Mouse (Mus musculus): ENCODE measurements at regions not wholly inside any gene's neighbourhood (a gene's known extent, or its start where the extent isn't known, plus 50 kb on each side); places are given as distances from the start of the nearest gene placed in this dataset.

DNA sequence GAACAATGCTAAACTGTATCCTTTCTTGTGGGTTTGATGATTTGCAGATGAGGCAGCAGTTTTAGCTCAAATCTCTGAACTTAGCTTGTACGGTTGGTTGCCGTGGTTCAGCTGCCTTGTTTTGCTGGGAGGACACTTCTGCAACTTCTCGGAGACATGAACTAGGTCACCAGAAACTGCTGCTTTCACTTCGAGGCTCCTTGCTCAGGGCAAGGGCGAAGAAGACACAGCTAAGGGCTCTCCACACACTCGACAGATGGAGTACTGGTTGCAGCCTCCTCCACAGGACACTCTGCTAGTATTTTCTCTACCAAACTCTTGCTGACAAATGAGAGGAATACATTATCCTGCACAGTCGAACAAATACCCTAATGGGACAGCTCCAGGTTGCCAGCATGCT is 94.9 kb upstream of the Ado start:
- no peak overlapping the region for H3K27ac ChIP-seq (ENCODE audit: insufficient read depth, low read depth, low read length)
- TF ChIP-seq POLR2A (IDR thresholded peaks at IDR 0.05; ENCODE audit: low read depth, low read length): no peak
- no peak for TF ChIP-seq CTCF (IDR thresholded peaks at IDR 0.05; ENCODE audit: extremely low read depth, insufficient read length, insufficient replicate concordance, low read depth, low read length)
- no peaks in the 10 kb centered on the region for H3K27me3 ChIP-seq (ENCODE audit: control insufficient read depth, insufficient read depth, low read length)
- H3K4me3 ChIP-seq (ENCODE audit: low read depth, low read length): no peak overlapping the region
- WGBS: 42% methylated on average over 7 of the region's 7 CpGs
- no peaks in the 10 kb centered on the region for H3K36me3 ChIP-seq (ENCODE audit: control insufficient read depth, insufficient read depth, low read length)
- H3K4me1 ChIP-seq (ENCODE audit: control insufficient read depth, insufficient read depth, insufficient read length, low read length): no peaks in the 10 kb centered on the region

GRCm38 (mm10) chr10:67637339-67637738 is 88.6 kb upstream of the Ado start:
- Histone ChIP-seq H3K4me1 (ENCODE audit: control insufficient read depth, insufficient read depth, insufficient read length, low read length) (no peaks in the 10 kb centered on the region), H3K27me3 (ENCODE audit: control insufficient read depth, insufficient read depth, low read length) (no peaks in the 10 kb centered on the region), H3K4me3 (ENCODE audit: low read depth, low read length) (no peak overlapping the region), H3K36me3 (ENCODE audit: control insufficient read depth, insufficient read depth, low read length) (no peaks in the 10 kb centered on the region), H3K27ac (ENCODE audit: insufficient read depth, low read depth, low read length) (no peak overlapping the region)
- WGBS: 55% methylated on average over 5 of the region's 5 CpGs
- TF ChIP-seq POLR2A (IDR thresholded peaks at IDR 0.05; ENCODE audit: low read depth, low read length) (no peak), CTCF (IDR thresholded peaks at IDR 0.05; ENCODE audit: extremely low read depth, insufficient read length, insufficient replicate concordance, low read depth, low read length) (peak; percentile 14; the same call in 1 of the 2 replicates)

- no peaks in the 10 kb centered on the region for H3K36me3 ChIP-seq (ENCODE audit: control insufficient read depth, insufficient read depth, low read length)
- WGBS: 7% methylated on average over 13 of the region's 13 CpGs
- TF ChIP-seq CTCF (IDR thresholded peaks at IDR 0.05; ENCODE audit: extremely low read depth, insufficient read length, insufficient replicate concordance, low read depth, low read length) (no peak), POLR2A (IDR thresholded peaks at IDR 0.05; ENCODE audit: low read depth, low read length) (no peak)
- no peaks in the 10 kb centered on the region for H3K4me1 ChIP-seq (ENCODE audit: control insufficient read depth, insufficient read depth, insufficient read length, low read length)
- no peak overlapping the region for H3K27ac ChIP-seq (ENCODE audit: insufficient read depth, low read depth, low read length)
- no peak overlapping the region for H3K4me3 ChIP-seq (ENCODE audit: low read depth, low read length)
- no peaks in the 10 kb centered on the region for H3K27me3 ChIP-seq (ENCODE audit: control insufficient read depth, insufficient read depth, low read length)
Measured at GRCm38 (mm10) chr10:67636569-67636968, 87.8 kb upstream of the Ado start.

GRCm38 (mm10) chr10:67634795-67635194 is 86.0 kb upstream of the Ado start:
- TF ChIP-seq CTCF (IDR thresholded peaks at IDR 0.05; ENCODE audit: extremely low read depth, insufficient read length, insufficient replicate concordance, low read depth, low read length) (no peak), POLR2A (IDR thresholded peaks at IDR 0.05; ENCODE audit: low read depth, low read length) (no peak)
- Histone ChIP-seq H3K27me3 (ENCODE audit: control insufficient read depth, insufficient read depth, low read length) (no peaks in the 10 kb centered on the region), H3K4me3 (ENCODE audit: low read depth, low read length) (no peak overlapping the region), H3K4me1 (ENCODE audit: control insufficient read depth, insufficient read depth, insufficient read length, low read length) (no peaks in the 10 kb centered on the region), H3K27ac (ENCODE audit: insufficient read depth, low read depth, low read length) (no peak overlapping the region), H3K36me3 (ENCODE audit: control insufficient read depth, insufficient read depth, low read length) (no peaks in the 10 kb centered on the region)
- 72% methylated on average over 4 of the region's 4 CpGs for WGBS

GRCm38 (mm10) chr10:67633063-67633462 is 84.3 kb upstream of the Ado start:
- 91% methylated on average over 7 of the region's 7 CpGs for WGBS
- H3K27me3 ChIP-seq (ENCODE audit: control insufficient read depth, insufficient read depth, low read length): no peaks in the 10 kb centered on the region
- TF ChIP-seq CTCF (IDR thresholded peaks at IDR 0.05; ENCODE audit: extremely low read depth, insufficient read length, insufficient replicate concordance, low read depth, low read length): no peak
- no peak for TF ChIP-seq POLR2A (IDR thresholded peaks at IDR 0.05; ENCODE audit: low read depth, low read length)
- no peaks in the 10 kb centered on the region for H3K4me1 ChIP-seq (ENCODE audit: control insufficient read depth, insufficient read depth, insufficient read length, low read length)
- no peak overlapping the region for H3K4me3 ChIP-seq (ENCODE audit: low read depth, low read length)
- H3K27ac ChIP-seq (ENCODE audit: insufficient read depth, low read depth, low read length): no peak overlapping the region
- H3K36me3 ChIP-seq (ENCODE audit: control insufficient read depth, insufficient read depth, low read length): no peaks in the 10 kb centered on the region

GRCm38 (mm10) chr10:67623338-67623737 is 74.6 kb upstream of the Ado start:
- Histone ChIP-seq H3K4me3 (ENCODE audit: low read depth, low read length) (no peak overlapping the region), H3K27ac (ENCODE audit: insufficient read depth, low read depth, low read length) (no peak overlapping the region), H3K36me3 (ENCODE audit: control insufficient read depth, insufficient read depth, low read length) (no peaks in the 10 kb centered on the region), H3K4me1 (ENCODE audit: control insufficient read depth, insufficient read depth, insufficient read length, low read length) (no peaks in the 10 kb centered on the region), H3K27me3 (ENCODE audit: control insufficient read depth, insufficient read depth, low read length) (no peaks in the 10 kb centered on the region)
- WGBS: 81% methylated on average over 12 of the region's 12 CpGs
- TF ChIP-seq POLR2A (IDR thresholded peaks at IDR 0.05; ENCODE audit: low read depth, low read length) (no peak), CTCF (IDR thresholded peaks at IDR 0.05; ENCODE audit: extremely low read depth, insufficient read length, insufficient replicate concordance, low read depth, low read length) (no peak)

DNA sequence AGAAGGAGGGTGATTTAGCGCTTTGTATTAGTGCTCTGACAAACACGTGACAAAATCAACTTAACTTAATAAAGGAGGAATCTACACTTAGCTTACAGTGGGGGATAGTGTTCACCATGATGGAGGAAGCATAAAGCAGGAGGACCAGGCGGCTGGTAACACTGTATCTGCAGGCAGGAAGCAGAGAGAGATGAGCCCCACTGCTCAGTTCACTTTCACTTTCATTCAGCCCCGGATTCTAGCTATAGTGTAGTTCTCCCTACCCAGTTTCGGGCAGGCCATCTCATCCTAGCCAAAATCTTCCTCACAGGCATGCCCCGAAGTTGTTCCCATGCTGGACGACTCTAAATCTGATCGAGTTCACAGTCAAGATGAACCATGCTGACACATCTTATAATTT is 71.3 kb upstream of the Ado start:
- Histone ChIP-seq H3K4me1 (ENCODE audit: control insufficient read depth, insufficient read depth, insufficient read length, low read length) (no peaks in the 10 kb centered on the region), H3K27ac (ENCODE audit: insufficient read depth, low read depth, low read length) (no peak overlapping the region), H3K36me3 (ENCODE audit: control insufficient read depth, insufficient read depth, low read length) (no peaks in the 10 kb centered on the region), H3K27me3 (ENCODE audit: control insufficient read depth, insufficient read depth, low read length) (no peaks in the 10 kb centered on the region), H3K4me3 (ENCODE audit: low read depth, low read length) (no peak overlapping the region)
- WGBS: 76% methylated on average over 8 of the region's 8 CpGs
- TF ChIP-seq CTCF (IDR thresholded peaks at IDR 0.05; ENCODE audit: extremely low read depth, insufficient read length, insufficient replicate concordance, low read depth, low read length) (no peak), POLR2A (IDR thresholded peaks at IDR 0.05; ENCODE audit: low read depth, low read length) (no peak)

DNA sequence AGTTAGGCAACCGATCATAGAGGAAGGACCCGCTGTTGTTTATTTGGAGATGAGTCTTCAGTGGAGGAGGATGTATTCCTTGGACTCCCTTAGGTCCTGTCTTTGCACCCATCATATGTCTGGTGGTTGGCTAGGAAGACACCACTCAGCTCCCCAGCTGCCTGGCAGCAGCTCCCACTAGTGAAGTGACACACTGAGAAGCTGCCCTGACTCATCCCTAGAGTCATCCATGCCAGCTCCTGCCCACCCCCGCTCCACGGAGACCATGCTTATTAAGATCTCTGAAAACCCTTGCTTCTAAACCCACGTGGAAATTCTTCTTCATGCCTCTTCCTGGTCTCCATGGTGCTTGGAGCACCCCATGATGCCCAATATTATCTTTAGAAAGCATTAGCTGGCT is 69.4 kb upstream of the Ado start:
- no peaks in the 10 kb centered on the region for H3K4me1 ChIP-seq (ENCODE audit: control insufficient read depth, insufficient read depth, insufficient read length, low read length)
- TF ChIP-seq CTCF (IDR thresholded peaks at IDR 0.05; ENCODE audit: extremely low read depth, insufficient read length, insufficient replicate concordance, low read depth, low read length): no peak
- TF ChIP-seq POLR2A (IDR thresholded peaks at IDR 0.05; ENCODE audit: low read depth, low read length): no peak
- no peaks in the 10 kb centered on the region for H3K27me3 ChIP-seq (ENCODE audit: control insufficient read depth, insufficient read depth, low read length)
- 80% methylated on average over 5 of the region's 5 CpGs for WGBS
- H3K27ac ChIP-seq (ENCODE audit: insufficient read depth, low read depth, low read length): no peak overlapping the region
- no peak overlapping the region for H3K4me3 ChIP-seq (ENCODE audit: low read depth, low read length)
- no peaks in the 10 kb centered on the region for H3K36me3 ChIP-seq (ENCODE audit: control insufficient read depth, insufficient read depth, low read length)

Measured in small intestine, adult 2 months (tissue).